Mouse (Mus musculus): ENCODE measurements around the gene A630095N17Rik. TPM values are rescaled to one million over a fixed set of nuclear protein-coding genes. Genes with fewer than 3 reads are reported as not detected.

The A630095N17Rik gene
- not detected in 2 replicates for polyA plus RNA-seq (2012; rRNA removed; ENCODE audit: low replicate concordance)

GRCm38 (mm10) chr1:75231664-75232152 lies at the start of gene A630095N17Rik:
Gene A630095N17Rik (minus strand): TSS chr1:75232102.

GRCm38 (mm10) chr1:75278228-75278627 lies 46.3 kb upstream of the A630095N17Rik start, which contains the start of gene Resp18:
Gene Resp18 (minus strand): TSS chr1:75278415.

GRCm38 (mm10) chr1:75264091-75264880 lies 32.4 kb upstream of the A630095N17Rik start, which contains the start of gene Ptprn:
Gene Ptprn (minus strand): TSS chr1:75264502.

GRCm38 (mm10) chr1:75236117-75237050 lies 4.5 kb upstream of the A630095N17Rik start, which contains the start of gene Dnajb2:
Gene Dnajb2 (plus strand): TSS chr1:75236406.

GRCm38 (mm10) chr1:75219531-75219930 lies 12.4 kb downstream of the A630095N17Rik start, which contains the start of gene Tuba4a:
Gene Tuba4a (minus strand): TSS chr1:75219865.

GRCm38 (mm10) chr1:75210136-75211087 lies 21.5 kb downstream of the A630095N17Rik start, which contains the start of the genes Glb1l and Stk16:
Gene Glb1l (minus strand): TSS chr1:75210813.
Gene Stk16 (plus strand): TSS chr1:75210838.

GRCm38 (mm10) chr1:75191622-75192402 lies 40.1 kb downstream of the A630095N17Rik start, which contains the start of the genes Ankzf1 and Atg9a:
Gene Ankzf1 (plus strand): TSS chr1:75192151.
Gene Atg9a (minus strand): TSS chr1:75192196.

GRCm38 (mm10) chr1:75180105-75180590 lies 51.8 kb downstream of the A630095N17Rik start, which contains the start of gene Abcb6:
Gene Abcb6 (minus strand): TSS chr1:75180392.

Other genes with a start within 250 kb of the A630095N17Rik start
- gene Nhej1, start 106.9 kb downstream of the A630095N17Rik start, polyA plus RNA-seq (2012; rRNA removed; ENCODE audit: low replicate concordance), result 3.5 and 6.6 TPM in 2 replicates
- gene Slc23a3, start 98.2 kb downstream of the A630095N17Rik start, polyA plus RNA-seq (2012; rRNA removed; ENCODE audit: low replicate concordance), result 0.43 and 1.3 TPM in 2 replicates
- 47.3 and 55.4 TPM in 2 replicates for gene Cnppd1, start 89.4 kb downstream of the A630095N17Rik start, polyA plus RNA-seq (2012; rRNA removed; ENCODE audit: low replicate concordance)
- gene Retreg2, start 89.3 kb downstream of the A630095N17Rik start, polyA plus RNA-seq (2012; rRNA removed; ENCODE audit: low replicate concordance), result 100 and 133 TPM in 2 replicates
- 65.1 and 66.9 TPM in 2 replicates for gene Zfand2b, start 63.5 kb downstream of the A630095N17Rik start, polyA plus RNA-seq (2012; rRNA removed; ENCODE audit: low replicate concordance)
- 32.2 and 39.4 TPM in 2 replicates for gene Abcb6, start 51.7 kb downstream of the A630095N17Rik start, polyA plus RNA-seq (2012; rRNA removed; ENCODE audit: low replicate concordance)
- 18.2 and 25.3 TPM in 2 replicates for gene Ankzf1, start 40.0 kb downstream of the A630095N17Rik start, polyA plus RNA-seq (2012; rRNA removed; ENCODE audit: low replicate concordance)
- 62.4 and 75.2 TPM in 2 replicates for gene Atg9a, start 39.9 kb downstream of the A630095N17Rik start, polyA plus RNA-seq (2012; rRNA removed; ENCODE audit: low replicate concordance)
- gene Glb1l, start 21.3 kb downstream of the A630095N17Rik start, polyA plus RNA-seq (2012; rRNA removed; ENCODE audit: low replicate concordance), result 23.9 and 39.1 TPM in 2 replicates
- gene Stk16, start 21.3 kb downstream of the A630095N17Rik start, polyA plus RNA-seq (2012; rRNA removed; ENCODE audit: low replicate concordance), result 186 and 199 TPM in 2 replicates
- 15.5 and 34.7 TPM in 2 replicates for gene Tuba4a, start 12.2 kb downstream of the A630095N17Rik start, polyA plus RNA-seq (2012; rRNA removed; ENCODE audit: low replicate concordance)
- gene Dnajb2, start 4.3 kb upstream of the A630095N17Rik start, polyA plus RNA-seq (2012; rRNA removed; ENCODE audit: low replicate concordance), result 42.8 TPM in 2 replicates
- 0.04 TPM in 2 replicates for gene Ptprn, start 32.4 kb upstream of the A630095N17Rik start, polyA plus RNA-seq (2012; rRNA removed; ENCODE audit: low replicate concordance)
- gene Resp18, start 46.3 kb upstream of the A630095N17Rik start, polyA plus RNA-seq (2012; rRNA removed; ENCODE audit: low replicate concordance), result not detected in 2 replicates
- 152 and 178 TPM in 2 replicates for gene Dnpep, start 85.9 kb upstream of the A630095N17Rik start, polyA plus RNA-seq (2012; rRNA removed; ENCODE audit: low replicate concordance)
- 47.0 and 310 TPM in 2 replicates for gene Des, start 128.2 kb upstream of the A630095N17Rik start, polyA plus RNA-seq (2012; rRNA removed; ENCODE audit: low replicate concordance)
- gene Speg, start 143.2 kb upstream of the A630095N17Rik start, polyA plus RNA-seq (2012; rRNA removed; ENCODE audit: low replicate concordance), result 20.5 and 125 TPM in 2 replicates
- gene Gmppa, start 203.8 kb upstream of the A630095N17Rik start, polyA plus RNA-seq (2012; rRNA removed; ENCODE audit: low replicate concordance), result 134 and 167 TPM in 2 replicates
- gene Asic4, start 218.3 kb upstream of the A630095N17Rik start, polyA plus RNA-seq (2012; rRNA removed; ENCODE audit: low replicate concordance), result 0.09 and 0.51 TPM in 2 replicates
- gene Chpf, start 247.2 kb upstream of the A630095N17Rik start, polyA plus RNA-seq (2012; rRNA removed; ENCODE audit: low replicate concordance), result 83.3 and 185 TPM in 2 replicates
- 2.2 and 3.9 TPM in 2 replicates for gene Tmem198, start 247.4 kb upstream of the A630095N17Rik start, polyA plus RNA-seq (2012; rRNA removed; ENCODE audit: low replicate concordance)